In the genomic region with DNA sequence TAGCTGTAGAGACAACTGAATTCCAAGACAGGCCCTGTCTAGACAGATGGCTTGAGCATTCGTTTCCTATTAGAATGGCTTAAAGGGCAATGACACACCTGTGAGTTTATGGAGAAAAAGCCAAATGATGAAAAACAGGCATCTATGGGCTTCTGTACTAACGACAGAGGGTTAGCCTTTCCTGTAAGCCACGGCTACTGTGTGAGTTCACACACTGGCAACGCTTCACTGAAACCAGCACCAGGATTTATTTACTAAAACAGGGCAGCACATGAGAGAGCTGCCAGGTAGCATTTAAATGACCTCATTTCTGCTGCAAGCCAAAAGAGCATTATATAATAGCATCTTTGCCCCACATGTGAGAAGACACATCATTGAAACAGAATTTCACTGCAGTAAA, we compare ENCODE assay signal across 13 mouse cellular contexts.
DNase-seq lines count a peak whose midpoint lies in the region; ATAC-seq lines count a peak whose summit lies in the region.
"Had no signal": no experiment of that assay in that cellular context is flagged by ENCODE, and none has a peak within 500 bp of the region (broad histone marks: within the 10 kb centered on the region; RNA-seq: fewer than 3 reads in every experiment).

No protein-coding gene starts in this region.

- ATAC-seq in frontal cortex, adult (ENCODE audit: low TSS enrichment): peak; percentile 41
- ATAC-seq in midbrain, embryonic 16.5 days: no peak
- ATAC-seq in midbrain, embryonic 11.5 days (ENCODE audit: low FRiP score): no peak
- ATAC-seq in kidney, embryonic 16.5 days (ENCODE audit: low FRiP score, low TSS enrichment): peak; percentile 54; the same call in 1 of the 2 replicates
- ATAC-seq: lung, postnatal 0 days had no signal

- no peak overlapping the region for H3K4me2 ChIP-seq in midbrain, embryonic 16.5 days (ENCODE audit: low read length)
- no peak overlapping the region for H3K4me2 ChIP-seq in midbrain, embryonic 11.5 days
- no peak overlapping the region for H3K4me2 ChIP-seq in kidney, embryonic 16.5 days (replicated peaks; ENCODE audit: low read depth, low read length)
- H3K4me2 ChIP-seq: embryonic facial prominence, embryonic 13.5 days; heart, embryonic 15.5 days had no signal

- WGBS in midbrain, embryonic 16.5 days: 69% methylated on average over 4 of the region's 4 CpGs
- WGBS in midbrain, embryonic 11.5 days: 83% methylated on average over 4 of the region's 4 CpGs
- 37% methylated on average over 4 of the region's 4 CpGs for WGBS in kidney, embryonic 16.5 days
- 79% methylated on average over 4 of the region's 4 CpGs for WGBS in heart, embryonic 10.5 days

- no peaks in the 10 kb centered on the region for H3K9me3 ChIP-seq in midbrain, embryonic 16.5 days (replicated peaks; ENCODE audit: control insufficient read depth, low read length, poor library complexity, severe bottlenecking)
- H3K9me3 ChIP-seq in midbrain, embryonic 11.5 days (ENCODE audit: control insufficient read depth, low read length): no peaks in the 10 kb centered on the region
- H3K9me3 ChIP-seq in kidney, embryonic 16.5 days (ENCODE audit: low read length): 0 out of 2 replicates have a peak, but pooled peaks cover 4% of the 10 kb centered on the region
- no peaks in the 10 kb centered on the region for H3K9me3 ChIP-seq in heart, embryonic 10.5 days
- H3K9me3 ChIP-seq: embryonic facial prominence, embryonic 13.5 days; heart, embryonic 15.5 days had no signal

- H3K9ac ChIP-seq in midbrain, embryonic 16.5 days (ENCODE audit: low read depth, low read length): no peak overlapping the region
- no peak overlapping the region for H3K9ac ChIP-seq in midbrain, embryonic 11.5 days (ENCODE audit: low read length)
- H3K9ac ChIP-seq in kidney, embryonic 16.5 days (replicated peaks; ENCODE audit: low read length): no peak overlapping the region
- H3K9ac ChIP-seq: embryonic facial prominence, embryonic 13.5 days; heart, embryonic 15.5 days had no signal

- H3K27ac ChIP-seq in midbrain, embryonic 16.5 days (ENCODE audit: low read length): peak overlapping the region; percentile 40; the same call in 1 of the 2 replicates
- no peak overlapping the region for H3K27ac ChIP-seq in midbrain, embryonic 11.5 days (ENCODE audit: low read depth, low read length)
- no peak overlapping the region; the same call in 1 of the 2 replicates for H3K27ac ChIP-seq in kidney, embryonic 16.5 days (ENCODE audit: low read length)
- H3K27ac ChIP-seq in heart, embryonic 10.5 days: no peak overlapping the region
- H3K27ac ChIP-seq: embryonic facial prominence, embryonic 13.5 days; heart, embryonic 15.5 days had no signal

- H3K27me3 ChIP-seq in midbrain, embryonic 16.5 days (ENCODE audit: control insufficient read depth, insufficient read depth, low read depth, low read length): no peaks in the 10 kb centered on the region
- no peaks in the 10 kb centered on the region for H3K27me3 ChIP-seq in midbrain, embryonic 11.5 days (ENCODE audit: control insufficient read depth, insufficient read depth, low read length)
- no peaks in the 10 kb centered on the region for H3K27me3 ChIP-seq in kidney, embryonic 16.5 days (ENCODE audit: insufficient read depth, low read length)
- no peaks in the 10 kb centered on the region for H3K27me3 ChIP-seq in heart, embryonic 10.5 days (ENCODE audit: insufficient read depth, poor library complexity, severe bottlenecking)
- H3K27me3 ChIP-seq: embryonic facial prominence, embryonic 13.5 days; heart, embryonic 15.5 days had no signal

- no peaks in the 10 kb centered on the region for H3K36me3 ChIP-seq in midbrain, embryonic 16.5 days (ENCODE audit: control insufficient read depth, insufficient read depth, low read length)
- no peaks in the 10 kb centered on the region for H3K36me3 ChIP-seq in midbrain, embryonic 11.5 days (ENCODE audit: control insufficient read depth, insufficient read depth, low read length)
- H3K36me3 ChIP-seq in kidney, embryonic 16.5 days (ENCODE audit: insufficient read depth, low read length): 0 out of 2 replicates have a peak, but pooled peaks cover 3% of the 10 kb centered on the region
- 0 out of 2 replicates have a peak, but pooled peaks cover 2% of the 10 kb centered on the region for H3K36me3 ChIP-seq in heart, embryonic 10.5 days
- H3K36me3 ChIP-seq: embryonic facial prominence, embryonic 13.5 days; heart, embryonic 15.5 days had no signal

- no peak overlapping the region for H3K4me3 ChIP-seq in midbrain, embryonic 16.5 days (ENCODE audit: low read depth, low read length)
- H3K4me3 ChIP-seq in midbrain, embryonic 11.5 days (ENCODE audit: low read depth, low read length): no peak overlapping the region
- no peak overlapping the region for H3K4me3 ChIP-seq in kidney, embryonic 16.5 days (ENCODE audit: low read length)
- no peak overlapping the region for H3K4me3 ChIP-seq in heart, embryonic 10.5 days
- H3K4me3 ChIP-seq: embryonic facial prominence, embryonic 13.5 days; heart, embryonic 15.5 days had no signal

- no peaks in the 10 kb centered on the region for H3K4me1 ChIP-seq in midbrain, embryonic 16.5 days (ENCODE audit: control insufficient read depth, insufficient read depth, low read length)
- no peaks in the 10 kb centered on the region for H3K4me1 ChIP-seq in midbrain, embryonic 11.5 days (ENCODE audit: control insufficient read depth, insufficient read depth, low read length)
- peaks cover 30% of the 10 kb centered on the region for H3K4me1 ChIP-seq in kidney, embryonic 16.5 days (ENCODE audit: insufficient read depth, low read length)
- peaks cover 15% of the 10 kb centered on the region for H3K4me1 ChIP-seq in heart, embryonic 10.5 days

- DNase-seq in frontal cortex, postnatal 10 days (ENCODE audit: low spot score in 2 of 2): no peak
- DNase-seq in midbrain, embryonic 11.5 days (ENCODE audit: low spot score, missing footprints): no peak
- DNase-seq in urinary bladder, adult 18-20 months (ENCODE audit: low spot score in 2 of 2): no peak
- DNase-seq in right cerebral cortex, postnatal 14 days: no peak
- no peak for DNase-seq in heart, embryonic 10.5 days (ENCODE audit: low spot score)
- DNase-seq: left cerebral cortex, postnatal 4 days; midbrain, embryonic 14.5 days had no signal

Comparison
In these comparisons a context has a peak if more than half of its experiments do, and no peak if none do; other contexts are left out.
1. ATAC-seq: peak in frontal cortex, adult (single experiment) and kidney, embryonic 16.5 days (single experiment); none in midbrain, embryonic 16.5 days (single experiment) and midbrain, embryonic 11.5 days (single experiment).